Mouse (Mus musculus) midbrain, embryonic 12.5 days (tissue): ENCODE data around the gene Epb41l1. TPM values are rescaled to one million over a fixed set of nuclear protein-coding genes. Genes with fewer than 3 reads are reported as not detected.
"Not testable (repeated sequence)": the region's sequence is repeated elsewhere in the genome, so short reads cannot be mapped to it uniquely, and the experiment has no call there.

Source experiments
- ATAC-seq: fragments of 200-750 bp; cut with Nextera tagmentation; 2 replicates; pipeline ENCODE4 v1.8.0; 2017; ENCODE audit warnings: low read depth, moderate TSS enrichment, moderate library complexity; ENCODE audit not compliant: low FRiP score
- H3K27ac ChIP-seq: fragments of 300-500 bp; sonication (generic); replicated peaks from 2 replicates; pipeline ENCODE4 v1.5.1; 2016; ENCODE audit warnings: mild to moderate bottlenecking
- H3K27me3 ChIP-seq: fragments of 300-500 bp; sonication (generic); 2 replicates; pipeline ENCODE4 v1.6.1; 2016; ENCODE audit warnings: mild to moderate bottlenecking
- H3K36me3 ChIP-seq: fragments of 300-500 bp; sonication (generic); 2 replicates; pipeline ENCODE4 v1.6.1; 2016
- H3K4me1 ChIP-seq: fragments of 300-500 bp; sonication (generic); 2 replicates; pipeline ENCODE4 v1.6.1; 2016
- H3K4me2 ChIP-seq: fragments of 300-500 bp; sonication (generic); replicated peaks from 2 replicates; pipeline ENCODE4 v1.6.1; 2016; ENCODE audit warnings: mild to moderate bottlenecking, moderate library complexity
- H3K4me3 ChIP-seq: fragments of 300-500 bp; sonication (generic); 2 replicates; pipeline ENCODE4 v1.5.1; 2016; ENCODE audit warnings: mild to moderate bottlenecking
- H3K9ac ChIP-seq: fragments of 300-500 bp; sonication (generic); replicated peaks from 2 replicates; pipeline ENCODE4 v1.6.1; 2016; ENCODE audit warnings: mild to moderate bottlenecking, moderate library complexity
- H3K9me3 ChIP-seq: fragments of 300-500 bp; sonication (generic); 2 replicates; pipeline ENCODE4 v1.6.1; 2016; ENCODE audit warnings: mild to moderate bottlenecking
- WGBS: fragments of 180-500 bp; shearing (Covaris S2); methylation state at CpG from one replicate; pipeline ENCODE4 v1.1.7; 2016; 5-methylcytosine and 5-hydroxymethylcytosine counted together
- polyA plus RNA-seq: library from polyadenylated mRNA; unstranded; fragments of >200 nt; fragmentation: Nextera tagmentation; extraction: Ambion mirVana; gene quantifications from 2 replicates; pipeline ENCODE4 v1.2.1, GENCODE M21; 2016

Epb41l1 gene
- polyA plus RNA-seq, 1 experiment from 2014 or later: 6.2 TPM

DNA sequence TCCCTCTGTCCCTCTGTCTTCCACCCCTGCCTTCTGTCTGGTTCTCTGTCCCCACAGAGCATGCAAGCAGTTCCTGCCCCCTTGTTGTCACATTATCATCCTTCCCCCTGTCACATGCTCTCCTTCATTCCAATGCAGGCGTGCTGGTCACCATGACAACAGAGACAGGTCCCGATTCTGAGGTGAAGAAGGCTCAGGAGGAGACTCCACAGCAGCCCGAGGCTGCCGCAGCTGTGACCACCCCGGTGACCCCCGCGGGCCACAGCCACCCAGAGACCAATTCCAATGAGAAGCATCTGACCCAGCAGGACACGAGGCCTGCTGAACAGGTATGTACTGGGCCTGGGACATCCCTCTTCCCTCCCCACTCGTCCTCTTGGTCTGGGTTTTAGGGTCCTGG lies 73.1 kb downstream of the Epb41l1 start:
- H3K4me1 ChIP-seq: peaks cover 32% of the 10 kb centered on the region
- no peak overlapping the region for H3K9ac ChIP-seq
- no peak overlapping the region for H3K4me3 ChIP-seq
- WGBS: 29% methylated on average over 9 of the region's 9 CpGs
- peak overlapping the region; percentile 10; the same call in 1 of the 2 replicates for H3K4me2 ChIP-seq
- peaks cover 17% of the 10 kb centered on the region for H3K36me3 ChIP-seq
- ATAC-seq: peak; percentile 47; the same call in 1 of the 2 replicates
- H3K27me3 ChIP-seq: no peaks in the 10 kb centered on the region
- H3K27ac ChIP-seq: 0 out of 2 replicates have a peak overlapping the region, but pooled peaks have one; percentile 30
- no peaks in the 10 kb centered on the region for H3K9me3 ChIP-seq

DNA sequence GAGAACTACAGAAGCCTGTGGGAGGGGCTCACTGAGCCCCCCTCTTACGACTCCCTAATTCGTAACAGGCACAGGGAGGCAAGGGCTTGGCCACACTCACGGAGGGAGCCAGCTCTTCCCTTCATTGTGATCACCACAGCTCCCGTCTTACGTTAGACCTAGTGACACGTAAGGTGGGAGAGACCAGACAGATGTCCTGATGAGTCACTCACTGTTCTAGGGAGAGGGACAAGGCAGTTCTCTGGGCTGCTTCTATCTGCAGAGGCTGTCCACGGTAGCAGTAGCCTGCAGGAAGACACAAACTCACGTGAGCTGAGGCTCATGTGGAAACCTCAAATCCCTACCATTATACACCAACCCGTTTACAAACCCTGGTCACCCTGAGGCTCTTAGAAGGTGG lies 73.8 kb downstream of the Epb41l1 start:
- no peak for ATAC-seq
- WGBS: 82% methylated on average over 9 of the region's 9 CpGs
- Histone ChIP-seq H3K27ac (no peak overlapping the region), H3K9me3 (no peaks in the 10 kb centered on the region), H3K4me3 (no peak overlapping the region), H3K4me2 (no peak overlapping the region), H3K4me1 (peaks cover 32% of the 10 kb centered on the region), H3K36me3 (peaks cover 18% of the 10 kb centered on the region), H3K9ac (no peak overlapping the region), H3K27me3 (no peaks in the 10 kb centered on the region)

DNA sequence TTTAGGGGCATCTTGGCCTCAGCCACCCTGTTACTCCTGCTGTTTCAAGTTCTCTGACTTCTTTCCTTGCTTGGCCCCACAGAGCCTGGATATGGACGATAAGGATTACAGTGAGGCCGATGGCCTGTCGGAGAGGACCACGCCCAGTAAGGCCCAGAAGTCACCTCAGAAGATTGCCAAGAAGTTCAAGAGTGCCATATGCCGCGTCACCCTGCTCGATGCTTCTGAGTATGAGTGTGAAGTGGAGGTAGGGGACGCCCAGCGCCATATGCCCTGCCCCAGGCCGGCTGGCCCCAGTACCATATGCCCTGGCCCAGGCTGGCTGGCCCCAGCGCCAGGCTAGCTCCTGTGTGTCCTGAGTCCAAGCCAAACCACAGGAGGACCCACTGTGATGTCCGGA lies 74.2 kb downstream of the Epb41l1 start:
- 97% methylated on average over 12 of the region's 12 CpGs for WGBS
- no peak overlapping the region for H3K9ac ChIP-seq
- H3K27ac ChIP-seq: no peak overlapping the region

DNA sequence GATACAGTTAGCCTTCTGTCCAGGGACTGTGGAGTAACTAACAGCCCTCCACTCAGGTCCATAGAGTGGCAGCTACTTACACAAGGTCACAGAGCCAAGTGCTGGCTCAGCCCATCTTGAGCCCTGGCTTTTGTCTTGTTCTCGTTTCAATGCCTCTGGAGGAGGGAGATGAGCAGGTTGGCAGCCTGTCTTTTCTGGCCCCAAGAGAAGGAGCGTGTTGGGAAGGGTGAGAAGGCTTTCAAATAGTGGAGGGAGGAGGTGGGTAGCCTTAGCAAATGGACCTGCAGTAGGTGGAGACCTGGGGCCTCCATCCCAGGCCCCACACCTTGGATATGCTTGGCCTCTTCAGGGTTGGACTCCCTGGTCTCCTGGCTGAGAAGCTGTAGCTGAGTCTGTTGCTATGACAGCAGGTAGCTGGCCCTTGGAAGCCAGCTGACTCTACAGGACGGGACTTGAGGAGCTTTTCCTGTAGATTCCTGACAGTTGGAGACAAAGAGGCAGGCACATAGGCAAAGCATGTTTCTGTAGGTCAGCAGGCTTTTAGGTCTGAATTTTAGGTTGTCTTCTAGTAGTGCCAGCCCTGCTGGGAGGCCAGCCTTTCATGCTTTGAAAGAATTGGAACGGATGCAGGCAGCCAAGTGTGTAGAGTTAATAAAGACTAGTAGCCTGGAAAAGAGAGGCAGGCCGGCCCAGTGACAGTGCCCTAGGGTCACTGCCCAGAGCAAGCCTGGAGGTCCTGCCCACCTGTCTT lies 76.3 kb downstream of the Epb41l1 start:
- no peak overlapping the region for H3K4me3 ChIP-seq
- H3K4me1 ChIP-seq: peaks cover 28% of the 10 kb centered on the region
- H3K9ac ChIP-seq: no peak overlapping the region
- no peak overlapping the region for H3K27ac ChIP-seq
- WGBS: 31% methylated on average over 5 of the region's 5 CpGs
- H3K4me2 ChIP-seq: no peak overlapping the region
- no peaks in the 10 kb centered on the region for H3K27me3 ChIP-seq
- H3K9me3 ChIP-seq: no peaks in the 10 kb centered on the region
- ATAC-seq: no peak
- H3K36me3 ChIP-seq: peaks cover 31% of the 10 kb centered on the region

More for the DNA sequence above, 74.2 kb downstream of the Epb41l1 start:
- Histone ChIP-seq H3K4me3 (no peak overlapping the region), H3K9me3 (no peaks in the 10 kb centered on the region), H3K27me3 (no peaks in the 10 kb centered on the region), H3K4me2 (no peak overlapping the region), H3K36me3 (peaks cover 22% of the 10 kb centered on the region), H3K4me1 (peaks cover 32% of the 10 kb centered on the region)
- no peak for ATAC-seq

DNA sequence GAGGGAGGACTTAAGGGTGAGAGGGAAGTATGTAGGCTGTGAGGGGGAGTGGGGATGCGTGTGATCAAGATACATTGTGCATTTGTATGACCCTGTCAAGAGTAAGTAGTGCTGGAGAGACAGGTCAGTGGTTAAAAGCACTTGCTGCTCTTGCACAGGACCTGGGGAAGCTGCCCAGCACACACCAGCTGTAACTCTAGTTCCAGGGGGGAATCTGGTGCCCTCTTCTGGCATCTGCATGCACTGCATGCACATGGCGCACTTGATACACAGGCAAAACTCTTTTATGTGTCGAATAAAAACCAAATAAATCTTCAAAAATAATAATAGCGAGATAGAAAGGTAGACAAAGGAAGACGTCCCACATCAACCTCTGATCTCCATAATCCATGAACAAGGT lies 77.2 kb downstream of the Epb41l1 start:
- Histone ChIP-seq H3K4me1 (peaks cover 23% of the 10 kb centered on the region), H3K27me3 (no peaks in the 10 kb centered on the region), H3K9ac (no peak overlapping the region), H3K9me3 (no peaks in the 10 kb centered on the region), H3K27ac (no peak overlapping the region), H3K36me3 (peaks cover 31% of the 10 kb centered on the region), H3K4me2 (no peak overlapping the region), H3K4me3 (no peak overlapping the region)
- 49% methylated on average over 5 of the region's 5 CpGs for WGBS
- ATAC-seq: no peak

DNA sequence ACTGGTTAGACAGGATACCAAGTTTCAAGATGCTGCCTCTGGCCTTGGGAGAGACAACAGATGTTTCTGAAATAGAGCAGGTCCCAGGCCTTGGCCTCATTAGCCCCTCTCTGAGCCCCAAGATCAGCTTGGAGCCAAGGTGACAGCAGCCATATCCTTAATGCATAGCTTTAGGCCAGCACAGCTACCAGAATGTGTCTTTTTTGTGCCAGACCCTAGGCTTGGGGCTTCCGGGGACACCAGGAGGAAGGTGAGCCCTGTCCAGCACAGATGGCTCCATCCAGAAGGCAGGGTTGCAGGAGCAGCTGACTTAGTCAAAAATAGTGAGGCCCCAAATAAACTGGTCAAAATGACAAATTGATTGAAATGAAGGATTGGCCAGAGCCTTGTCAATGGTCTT lies 80.3 kb downstream of the Epb41l1 start:
- H3K27ac ChIP-seq: no peak overlapping the region
- no peak overlapping the region for H3K4me3 ChIP-seq
- ATAC-seq: no peak
- no peaks in the 10 kb centered on the region for H3K27me3 ChIP-seq
- peaks cover 36% of the 10 kb centered on the region; the same call in 1 of the 2 replicates for H3K36me3 ChIP-seq
- H3K9me3 ChIP-seq: no peaks in the 10 kb centered on the region
- H3K4me1 ChIP-seq: peaks cover 9% of the 10 kb centered on the region; the same call in 1 of the 2 replicates
- no peak overlapping the region for H3K4me2 ChIP-seq
- WGBS: 92% methylated on average over 1 of the region's 1 CpGs
- H3K9ac ChIP-seq: no peak overlapping the region

DNA sequence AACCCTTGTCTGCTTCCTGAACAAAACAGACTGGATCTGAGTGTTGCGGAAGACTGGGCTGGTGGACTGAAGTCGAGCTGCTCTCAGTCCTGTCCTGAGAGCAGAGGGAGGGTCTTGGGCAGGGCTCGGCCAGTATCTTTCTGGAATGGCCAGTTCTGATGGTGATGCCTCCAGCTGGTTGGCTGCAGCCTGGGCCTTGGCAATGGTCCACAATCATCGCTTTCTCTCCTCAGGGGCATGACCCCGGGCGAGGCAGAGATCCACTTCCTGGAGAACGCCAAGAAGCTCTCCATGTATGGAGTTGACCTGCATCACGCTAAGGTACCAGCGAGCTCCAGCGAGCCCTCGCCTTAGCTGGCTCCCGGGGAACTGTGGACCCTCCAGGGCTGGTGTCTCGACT lies 84.8 kb downstream of the Epb41l1 start:
- no peak overlapping the region for H3K9ac ChIP-seq
- 90% methylated on average over 13 of the region's 13 CpGs for WGBS
- ATAC-seq: no peak
- no peak overlapping the region for H3K4me2 ChIP-seq
- peaks cover 57% of the 10 kb centered on the region for H3K36me3 ChIP-seq
- H3K4me1 ChIP-seq: no peaks in the 10 kb centered on the region
- H3K4me3 ChIP-seq: no peak overlapping the region
- H3K27ac ChIP-seq: no peak overlapping the region
- H3K9me3 ChIP-seq: no peaks in the 10 kb centered on the region
- no peaks in the 10 kb centered on the region for H3K27me3 ChIP-seq

DNA sequence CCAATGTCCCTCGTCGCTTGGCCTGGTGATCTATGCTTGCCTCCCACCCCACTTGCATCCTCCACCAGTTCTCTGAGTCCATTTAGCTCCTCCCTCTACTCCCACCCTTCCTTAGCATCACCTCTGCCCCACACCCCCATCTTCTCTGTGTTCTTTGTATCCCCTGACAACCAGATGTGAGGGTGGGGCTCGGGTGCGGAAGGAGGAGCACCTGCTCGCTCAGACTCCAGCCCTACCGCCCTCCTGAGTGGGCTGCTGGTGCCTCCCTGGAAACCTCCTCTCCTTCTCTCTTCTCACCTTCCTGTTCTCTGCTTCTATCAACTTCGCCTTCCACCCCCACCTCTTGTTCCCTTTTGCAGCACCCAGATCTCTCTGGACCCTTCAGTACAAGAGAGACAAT lies 91.3 kb downstream of the Epb41l1 start:
- Histone ChIP-seq H3K27ac (no peak overlapping the region), H3K36me3 (peaks cover 65% of the 10 kb centered on the region), H3K27me3 (no peaks in the 10 kb centered on the region), H3K9ac (no peak overlapping the region), H3K4me1 (no peaks in the 10 kb centered on the region), H3K4me2 (no peak overlapping the region), H3K4me3 (no peak overlapping the region), H3K9me3 (no peaks in the 10 kb centered on the region)
- no peak for ATAC-seq
- 76% methylated on average over 7 of the region's 7 CpGs for WGBS

DNA sequence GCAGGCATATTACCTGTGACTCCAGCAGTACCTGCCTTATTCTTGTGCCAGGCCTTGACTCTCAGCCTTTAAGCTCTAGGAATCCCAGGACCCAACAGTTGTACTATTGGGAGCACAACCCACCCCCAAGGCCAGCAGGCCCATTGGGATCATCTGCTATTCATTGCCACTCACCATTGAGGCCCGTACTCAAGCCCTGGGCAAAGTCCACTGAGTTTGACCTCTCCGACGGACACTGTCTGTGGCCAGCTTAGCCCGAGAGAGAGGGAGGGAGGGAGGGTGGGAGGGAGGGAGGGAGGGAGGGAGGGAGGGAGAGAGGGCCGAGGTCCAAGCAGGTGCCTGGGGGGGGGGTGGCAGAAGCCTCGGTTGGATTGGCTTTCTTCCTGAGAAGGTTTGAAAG lies 91.9 kb downstream of the Epb41l1 start:
- H3K4me3 ChIP-seq: no peak overlapping the region
- H3K9ac ChIP-seq: no peak overlapping the region
- no peaks in the 10 kb centered on the region for H3K27me3 ChIP-seq
- peaks cover 63% of the 10 kb centered on the region for H3K36me3 ChIP-seq
- H3K4me2 ChIP-seq: no peak overlapping the region
- 63% methylated on average over 3 of the region's 6 CpGs for WGBS
- no peaks in the 10 kb centered on the region for H3K4me1 ChIP-seq
- H3K9me3 ChIP-seq: no peaks in the 10 kb centered on the region
- H3K27ac ChIP-seq: no peak overlapping the region
- no peak for ATAC-seq

DNA sequence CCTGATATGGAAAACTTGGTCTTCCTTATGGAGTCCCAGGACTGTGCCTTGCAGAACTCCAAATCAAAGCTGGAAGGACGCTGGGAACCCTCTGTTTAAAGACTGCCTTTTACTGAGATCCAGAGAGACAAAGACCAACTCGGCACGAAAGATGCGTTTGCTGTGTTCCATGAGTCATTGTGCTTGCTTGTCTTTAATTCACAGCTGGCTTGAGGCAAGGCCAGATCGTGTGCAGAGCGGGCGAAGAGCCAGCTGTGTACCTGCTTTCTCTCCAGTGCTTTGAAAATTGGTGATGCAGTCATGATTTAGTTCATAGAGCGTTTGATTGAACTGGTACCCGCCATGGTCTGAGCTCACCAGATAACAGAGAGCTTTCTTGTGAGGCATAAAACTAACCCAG lies 94.4 kb downstream of the Epb41l1 start:
- H3K4me3 ChIP-seq: no peak overlapping the region
- H3K27me3 ChIP-seq: no peaks in the 10 kb centered on the region
- no peaks in the 10 kb centered on the region for H3K9me3 ChIP-seq
- ATAC-seq: no peak
- H3K9ac ChIP-seq: no peak overlapping the region
- no peaks in the 10 kb centered on the region for H3K4me1 ChIP-seq
- WGBS: 88% methylated on average over 9 of the region's 9 CpGs
- H3K36me3 ChIP-seq: peaks cover 38% of the 10 kb centered on the region
- H3K4me2 ChIP-seq: no peak overlapping the region
- no peak overlapping the region for H3K27ac ChIP-seq

DNA sequence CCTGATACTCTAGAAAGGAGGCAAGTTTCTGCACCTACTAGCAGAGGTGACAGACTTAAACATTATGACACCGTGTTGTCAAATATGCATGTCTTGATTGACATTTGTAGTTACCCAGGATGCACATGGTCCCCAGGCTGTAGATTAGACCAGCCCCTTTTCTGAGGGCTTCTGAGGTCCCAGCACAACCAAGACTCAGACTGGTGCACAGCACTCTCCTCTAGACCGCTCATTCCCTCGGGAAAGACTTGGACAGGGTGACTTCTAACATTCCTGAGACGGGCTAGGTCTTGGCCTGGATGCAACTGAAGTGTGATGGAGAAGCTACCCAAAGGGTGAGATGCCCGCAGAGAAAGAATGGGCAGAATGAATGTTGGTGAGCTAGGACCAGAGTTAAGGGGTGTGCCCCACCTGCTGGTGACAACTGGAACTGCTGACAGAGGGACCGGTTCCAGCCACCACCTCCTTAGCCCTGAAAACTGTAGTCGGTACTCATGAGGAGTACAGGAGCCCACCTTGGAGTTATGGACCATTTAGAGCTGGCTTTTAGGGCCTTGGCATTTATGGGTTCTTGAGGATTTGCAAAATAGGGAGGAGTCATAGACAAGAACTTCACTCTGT lies 95.0 kb downstream of the Epb41l1 start:
- no peak overlapping the region for H3K4me2 ChIP-seq
- no peak overlapping the region for H3K4me3 ChIP-seq
- 30% methylated on average over 7 of the region's 7 CpGs for WGBS
- peaks cover 33% of the 10 kb centered on the region for H3K36me3 ChIP-seq
- H3K9me3 ChIP-seq: no peaks in the 10 kb centered on the region
- H3K27me3 ChIP-seq: no peaks in the 10 kb centered on the region
- H3K4me1 ChIP-seq: no peaks in the 10 kb centered on the region
- ATAC-seq: peak; percentile 27; the same call in 1 of the 2 replicates
- H3K9ac ChIP-seq: no peak overlapping the region
- no peak overlapping the region for H3K27ac ChIP-seq

DNA sequence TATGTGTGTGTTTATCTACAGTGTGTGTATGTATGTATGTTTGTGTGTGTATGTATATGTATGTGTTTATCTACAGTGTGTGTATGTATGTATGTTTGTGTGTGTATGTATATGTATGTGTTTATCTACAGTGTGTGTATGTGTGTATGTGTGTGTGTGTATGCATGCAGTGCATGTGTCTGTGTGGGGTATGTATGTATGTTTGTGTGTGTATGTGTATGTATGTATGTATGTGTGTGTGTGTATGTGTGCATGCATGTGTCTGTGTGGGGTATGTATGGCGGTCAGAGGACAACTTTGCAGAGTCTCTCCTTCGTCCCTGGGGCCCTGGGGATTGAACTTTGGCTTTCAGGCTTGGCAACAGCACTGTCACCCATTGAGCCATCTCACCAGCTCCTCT lies 96.0 kb downstream of the Epb41l1 start:
- WGBS: 67% methylated on average over 2 of the region's 2 CpGs
- not testable (repeated sequence) for H3K4me3 ChIP-seq

More for the DNA sequence above, 96.0 kb downstream of the Epb41l1 start:
- H3K27ac ChIP-seq, H3K9me3 ChIP-seq, H3K27me3 ChIP-seq, H3K4me1 ChIP-seq, H3K4me2 ChIP-seq, H3K9ac ChIP-seq: not testable (repeated sequence)
- ATAC-seq: 0 out of 2 replicates have a peak, but pooled peaks have one; percentile 58
- peaks cover 32% of the 10 kb centered on the region for H3K36me3 ChIP-seq
